Mouse (Mus musculus) thymus, adult 2 months (tissue): Measurements from ENCODE around the gene Fscn1. TPM values are rescaled to one million over a fixed set of nuclear protein-coding genes. Genes with fewer than 3 reads are reported as not detected.

Experiments
- DNase-seq: peaks from one replicate; pipeline ENCODE4 v3.0.0; 2021
- H3K27ac ChIP-seq: fragments of 200-500 bp; 2 replicates; pipeline ENCODE4 v1.5.1; 2012; ENCODE audit warnings: low read length, control low read depth; ENCODE audit not compliant: control insufficient read depth, insufficient read depth
- H3K27me3 ChIP-seq: fragments of 200-500 bp; 2 replicates; pipeline ENCODE4 v1.6.1; 2012; ENCODE audit warnings: mild to moderate bottlenecking, low read length, moderate library complexity, mixed read lengths; ENCODE audit not compliant: control insufficient read depth, insufficient read depth
- H3K36me3 ChIP-seq: fragments of 200-500 bp; 2 replicates; pipeline ENCODE4 v1.6.1; 2012; ENCODE audit warnings: mild to moderate bottlenecking, low read length, moderate library complexity; ENCODE audit not compliant: control insufficient read depth, insufficient read depth
- H3K4me1 ChIP-seq: fragments of 200-500 bp; replicated peaks from 2 replicates; pipeline ENCODE4 v1.6.1; 2012; ENCODE audit warnings: low read length; ENCODE audit not compliant: control insufficient read depth, insufficient read depth
- H3K4me3 ChIP-seq: fragments of 200-500 bp; 2 replicates; pipeline ENCODE4 v1.5.1; 2012; ENCODE audit warnings: mild to moderate bottlenecking, low read length, control low read depth, moderate library complexity; ENCODE audit not compliant: control insufficient read depth, insufficient read depth
- CTCF ChIP-seq: fragments of 200-500 bp; IDR thresholded peaks from 2 replicates; pipeline ENCODE4 v1.5.1; 2012; ENCODE audit warnings: mild to moderate bottlenecking, control low read depth, low read length, moderate library complexity, borderline replicate concordance; ENCODE audit not compliant: control insufficient read depth, poor library complexity, insufficient read depth; ENCODE audit errors: extremely low read depth
- POLR2A ChIP-seq: fragments of 200-500 bp; IDR thresholded peaks from 2 replicates; pipeline ENCODE4 v1.6.1; 2012; ENCODE audit warnings: mild to moderate bottlenecking, low read length, control low read depth, moderate library complexity; ENCODE audit not compliant: control insufficient read depth, poor library complexity, insufficient read depth; ENCODE audit errors: extremely low read depth
- WGBS: fragments of 180-500 bp; shearing (Covaris S2); methylation state at CpG from one replicate; pipeline ENCODE4 v1.1.7; 2018; 5-methylcytosine and 5-hydroxymethylcytosine counted together
- polyA plus RNA-seq: library from polyadenylated mRNA; depleted of rRNA; stranded (reverse); fragments of >200 nt; gene quantifications from 2 replicates; pipeline ENCODE4 v1.2.3, GENCODE M21; 2012

Fscn1 gene
- polyA plus RNA-seq, 1 experiment: 157 TPM

DNA sequence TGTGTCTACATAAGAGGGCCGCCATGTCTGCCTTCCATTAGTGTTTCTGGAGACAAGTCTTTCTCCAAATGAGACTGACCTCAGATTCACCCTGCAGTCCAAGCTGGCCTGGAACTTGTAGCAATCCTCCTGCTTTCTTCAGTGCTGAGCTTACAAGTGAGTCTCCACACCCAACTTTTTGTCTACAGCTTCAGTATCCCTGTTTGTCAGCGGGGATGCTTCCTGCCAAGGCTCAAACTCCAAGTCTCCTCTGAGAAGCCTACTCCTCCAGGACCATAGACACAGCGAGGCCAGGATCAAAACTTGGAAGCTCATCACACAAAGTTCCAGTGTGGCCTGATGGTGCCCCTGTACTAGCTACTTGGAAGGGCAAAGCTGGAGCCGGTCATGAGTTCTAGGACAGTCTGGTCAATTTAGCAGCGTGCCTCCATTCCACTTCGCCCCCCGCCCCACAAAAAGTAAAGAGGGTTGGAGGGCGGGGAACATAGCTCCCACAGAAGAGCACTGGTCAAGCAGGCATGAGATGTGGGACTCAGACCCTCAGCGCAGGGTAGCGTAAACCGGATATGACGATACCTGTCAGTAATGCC is 32.7 kb upstream of the Fscn1 start:
- H3K27me3 ChIP-seq: no peaks in the 10 kb centered on the region
- WGBS: 98% methylated on average over 12 of the region's 12 CpGs
- DNase-seq: no peak

DNA sequence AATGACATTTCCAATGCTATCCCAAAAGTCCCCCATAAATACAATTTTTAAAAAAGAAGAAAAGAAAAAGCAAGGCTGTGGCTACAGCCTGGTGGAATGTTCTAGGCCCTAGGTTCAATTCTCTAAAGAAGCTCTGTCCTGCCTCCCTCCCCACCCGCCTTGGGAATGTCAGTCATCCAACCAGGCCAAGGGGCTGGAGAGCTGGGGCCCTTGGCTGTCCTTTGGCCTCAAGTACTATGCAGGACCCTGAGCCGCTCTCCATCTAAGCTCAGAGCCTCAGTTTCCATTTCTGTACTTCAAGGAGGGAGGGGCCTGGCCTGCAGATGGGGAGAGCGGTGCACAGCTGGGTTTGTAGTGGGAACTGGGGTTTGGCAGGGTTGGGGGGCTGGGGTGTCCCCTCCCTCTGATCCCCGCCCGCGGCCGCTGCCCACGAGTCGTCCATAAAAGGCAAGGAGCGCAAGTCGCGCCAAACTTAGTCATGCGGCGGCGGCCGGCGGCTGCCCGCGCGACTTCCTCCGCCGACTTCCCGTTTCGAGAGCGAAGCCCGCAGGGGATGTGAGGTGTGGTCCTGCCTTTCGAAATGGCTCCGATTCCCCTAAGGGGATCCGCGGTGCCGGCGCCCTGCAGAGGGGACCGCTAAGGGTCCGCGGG is 31.3 kb upstream of the Fscn1 start:
- WGBS: 2% methylated on average over 35 of the region's 35 CpGs
- H3K27me3 ChIP-seq: no peaks in the 10 kb centered on the region
- peak; percentile 80 for DNase-seq
- peak overlapping the region; percentile 87 for H3K27ac ChIP-seq
- TF ChIP-seq CTCF (no peak), POLR2A (peak; percentile 57; the same call in 1 of the 2 replicates)
- H3K4me3 ChIP-seq: peak overlapping the region; percentile 61
- no peaks in the 10 kb centered on the region for H3K36me3 ChIP-seq
- peaks cover 51% of the 10 kb centered on the region for H3K4me1 ChIP-seq

More for the DNA sequence above, 32.7 kb upstream of the Fscn1 start:
- no peaks in the 10 kb centered on the region for H3K36me3 ChIP-seq
- H3K4me1 ChIP-seq: peaks cover 46% of the 10 kb centered on the region
- no peak overlapping the region for H3K4me3 ChIP-seq
- peak overlapping the region; percentile 63 for H3K27ac ChIP-seq
- TF ChIP-seq POLR2A: no peak
- TF ChIP-seq CTCF: no peak

- WGBS: 9% methylated on average over 4 of the region's 4 CpGs
- no peak for TF ChIP-seq POLR2A
- no peak for TF ChIP-seq CTCF
Observed at GRCm38 (mm10) chr5:142929400-142929752, 30.8 kb upstream of the Fscn1 start.

GRCm38 (mm10) chr5:142931241-142931745 is 28.9 kb upstream of the Fscn1 start:
- no peaks in the 10 kb centered on the region for H3K27me3 ChIP-seq
- no peaks in the 10 kb centered on the region for H3K36me3 ChIP-seq
- TF ChIP-seq POLR2A (no peak), CTCF (no peak)
- WGBS: 88% methylated on average over 9 of the region's 9 CpGs
- DNase-seq: no peak
- H3K27ac ChIP-seq: no peak overlapping the region
- H3K4me3 ChIP-seq: no peak overlapping the region
- peaks cover 46% of the 10 kb centered on the region for H3K4me1 ChIP-seq

More at GRCm38 (mm10) chr5:142929400-142929752, 30.8 kb upstream of the Fscn1 start:
- Histone ChIP-seq H3K4me3 (peak overlapping the region; percentile 61), H3K4me1 (peaks cover 51% of the 10 kb centered on the region), H3K36me3 (no peaks in the 10 kb centered on the region), H3K27me3 (no peaks in the 10 kb centered on the region), H3K27ac (peak overlapping the region; percentile 87)
- DNase-seq: no peak

- Histone ChIP-seq H3K4me3 (peak overlapping the region; percentile 29), H3K36me3 (no peaks in the 10 kb centered on the region), H3K27me3 (no peaks in the 10 kb centered on the region), H3K27ac (peak overlapping the region; percentile 39; the same call in 1 of the 2 replicates), H3K4me1 (peaks cover 38% of the 10 kb centered on the region)
- WGBS: 3% methylated on average over 9 of the region's 9 CpGs
- TF ChIP-seq CTCF (peak; percentile 71; the same call in 1 of the 2 replicates), POLR2A (no peak)
- DNase-seq: peak; percentile 83
Observed at GRCm38 (mm10) chr5:142932084-142932685, 28.0 kb upstream of the Fscn1 start.

- no peak overlapping the region for H3K27ac ChIP-seq
- no peaks in the 10 kb centered on the region for H3K36me3 ChIP-seq
- H3K27me3 ChIP-seq: no peaks in the 10 kb centered on the region
- peaks cover 33% of the 10 kb centered on the region for H3K4me1 ChIP-seq
- DNase-seq: no peak
- no peak overlapping the region for H3K4me3 ChIP-seq
- WGBS: 71% methylated on average over 8 of the region's 8 CpGs
- no peak for TF ChIP-seq POLR2A
- no peak for TF ChIP-seq CTCF
Observed at GRCm38 (mm10) chr5:142932731-142933130, 27.4 kb upstream of the Fscn1 start.
